In the genomic region with DNA sequence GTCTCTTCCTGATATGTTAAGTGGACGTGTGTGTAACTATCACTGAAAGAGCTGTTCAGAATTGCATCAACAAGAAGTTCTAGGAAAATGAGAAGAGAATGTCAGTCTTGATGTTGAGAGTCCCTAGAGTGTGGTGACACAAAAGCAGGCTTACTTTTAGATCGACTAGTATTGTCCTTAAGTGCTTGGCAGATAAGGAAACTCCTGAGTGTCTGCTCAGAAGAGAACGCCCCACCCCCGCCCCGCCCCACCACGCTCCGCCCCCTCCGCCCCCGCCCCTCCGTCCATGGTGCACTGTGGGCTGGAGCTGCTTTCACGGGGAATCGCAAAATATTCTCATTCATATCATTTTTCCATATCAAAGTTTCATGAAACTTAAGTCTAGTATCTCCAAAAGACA, we compare ENCODE assay signal across 20 mouse cellular contexts.
A peak's percentile ranks its signal among the peaks of the same experiment; 100 is the strongest.
DNase-seq lines count a peak whose midpoint lies in the region; ATAC-seq and TF ChIP-seq lines count a peak whose summit lies in the region.
"Had no signal": no experiment of that assay in that cellular context is flagged by ENCODE, and none has a peak within 500 bp of the region (broad histone marks: within the 10 kb centered on the region; RNA-seq: fewer than 3 reads in every experiment).

No protein-coding gene starts in this region.

- H3K9me3 ChIP-seq in limb, embryonic 10.5 days (replicated peaks): no peaks in the 10 kb centered on the region
- H3K9me3 ChIP-seq in hindbrain, postnatal 0 days (ENCODE audit: low read length): no peaks in the 10 kb centered on the region
- H3K9me3 ChIP-seq: embryonic facial prominence, embryonic 15.5 days; heart, embryonic 15.5 days; hindbrain, embryonic 13.5 days had no signal

- no peak overlapping the region for H3K9ac ChIP-seq in hindbrain, postnatal 0 days (replicated peaks; ENCODE audit: low read length)
- H3K9ac ChIP-seq: embryonic facial prominence, embryonic 15.5 days; heart, embryonic 15.5 days; hindbrain, embryonic 13.5 days had no signal

- H3K27me3 ChIP-seq in limb, embryonic 10.5 days (ENCODE audit: low read depth, poor library complexity, severe bottlenecking): no peaks in the 10 kb centered on the region
- no peaks in the 10 kb centered on the region for H3K27me3 ChIP-seq in hindbrain, postnatal 0 days (ENCODE audit: insufficient read depth, low read length)
- H3K27me3 ChIP-seq: embryonic facial prominence, embryonic 15.5 days; heart, embryonic 15.5 days; hindbrain, embryonic 13.5 days had no signal

- ATAC-seq in megakaryocyte progenitor cell, adult 5-6 weeks (replicated peaks; ENCODE audit: poor library complexity): peak; percentile 58
- no peak for ATAC-seq in hindbrain, postnatal 0 days
- ATAC-seq: forebrain, embryonic 16.5 days had no signal

- no peak for TF ChIP-seq CTCF in hindbrain, postnatal 0 days (IDR thresholded peaks at IDR 0.05; ENCODE audit: low read depth)

- no peak overlapping the region for H3K4me3 ChIP-seq in limb, embryonic 10.5 days
- H3K4me3 ChIP-seq in hindbrain, postnatal 0 days (ENCODE audit: low read length): no peak overlapping the region
- H3K4me3 ChIP-seq: embryonic facial prominence, embryonic 15.5 days; heart, adult 2 months; heart, embryonic 15.5 days; hindbrain, embryonic 13.5 days had no signal

- WGBS in limb, embryonic 10.5 days: 47% methylated on average over 12 of the region's 12 CpGs
- WGBS in hindbrain, postnatal 0 days: 47% methylated on average over 12 of the region's 12 CpGs

- no peaks in the 10 kb centered on the region for H3K36me3 ChIP-seq in limb, embryonic 10.5 days
- H3K36me3 ChIP-seq in hindbrain, postnatal 0 days (ENCODE audit: insufficient read depth, low read length): no peaks in the 10 kb centered on the region
- H3K36me3 ChIP-seq: embryonic facial prominence, embryonic 15.5 days; G1E; heart, embryonic 15.5 days; hindbrain, embryonic 13.5 days had no signal

- peak; percentile 44 for DNase-seq in 416B (ENCODE audit: low read depth)
- DNase-seq in c-Kit-positive CD71-positive TER-119-negative erythroid progenitor cells, embryonic 14.5 days (ENCODE audit: low read depth): peak; percentile 10
- DNase-seq in limb, embryonic 10.5 days (ENCODE audit: low spot score): no peak
- DNase-seq in lung, postnatal 14 days: no peak
- DNase-seq in hindbrain, postnatal 0 days (ENCODE audit: low spot score): no peak
- no peak for DNase-seq in adrenal gland, adult 8-10 months
- DNase-seq: adrenal gland, postnatal 10 days; cerebellum, adult 18-20 months; cerebellum, adult 9-11 months; cerebellum, postnatal 36 days; gastrocnemius, postnatal 14 days; heart, adult 2 months; heart, postnatal 14 days had no signal

- peaks cover 50% of the 10 kb centered on the region for H3K4me1 ChIP-seq in limb, embryonic 10.5 days
- peaks cover 6% of the 10 kb centered on the region; the same call in 1 of the 2 replicates for H3K4me1 ChIP-seq in hindbrain, postnatal 0 days (ENCODE audit: insufficient read depth, low read length)
- H3K4me1 ChIP-seq: heart, embryonic 15.5 days had no signal

- H3K27ac ChIP-seq in limb, embryonic 10.5 days: 0 out of 2 replicates have a peak overlapping the region, but pooled peaks have one; percentile 57
- H3K27ac ChIP-seq in hindbrain, postnatal 0 days: no peak overlapping the region
- H3K27ac ChIP-seq: embryonic facial prominence, embryonic 15.5 days; heart, adult 2 months; heart, embryonic 15.5 days; hindbrain, embryonic 13.5 days had no signal

- H3K4me2 ChIP-seq in hindbrain, postnatal 0 days (ENCODE audit: low read depth, low read length): no peak overlapping the region
- H3K4me2 ChIP-seq: embryonic facial prominence, embryonic 15.5 days; heart, embryonic 11.5 days; heart, embryonic 15.5 days; hindbrain, embryonic 13.5 days had no signal

Comparison
In these comparisons a context has a peak if more than half of its experiments do, and no peak if none do; other contexts are left out.
1. DNase-seq: peak in 416B (single experiment) and c-Kit-positive CD71-positive TER-119-negative erythroid progenitor cells, embryonic 14.5 days (single experiment); none in limb, embryonic 10.5 days (single experiment), lung, postnatal 14 days (single experiment), hindbrain, postnatal 0 days (single experiment) and adrenal gland, adult 8-10 months (single experiment).